Mouse (Mus musculus) B cell, adult 62 days (primary cell): ENCODE measurements around the gene Col13a1. TPM values are rescaled to one million over a fixed set of nuclear protein-coding genes. Genes with fewer than 3 reads are reported as not detected.

Experiments
- total RNA-seq: library from RNA; stranded (reverse); gene quantifications from 4 replicates; pipeline ENCODE4 v1.2.4, GENCODE M21; 2023

Gene Col13a1
- not detected in 4 replicates for total RNA-seq

GRCm38 (mm10) chr10:61978866-61979340 lies at the start of gene Col13a1:
Gene Col13a1, minus strand, starts transcription at chr10:61979108.

Other genes with a start within 250 kb of the Col13a1 start
- not detected in 4 replicates for gene H2afy2, start 195.0 kb downstream of the Col13a1 start, total RNA-seq
- not detected in 4 replicates for gene Neurog3, start 154.0 kb upstream of the Col13a1 start, total RNA-seq
- gene Fam241b, start 164.8 kb upstream of the Col13a1 start, total RNA-seq, result 2.5 to 4.7 TPM (median 2.9 TPM) in 4 replicates